Mouse (Mus musculus) hindbrain, embryonic 11.5 days (tissue): ENCODE data around the gene Yod1. TPM values are rescaled to one million over a fixed set of nuclear protein-coding genes. Genes with fewer than 3 reads are reported as not detected.

Source experiments
- ATAC-seq: fragments of 200-750 bp; cut with Nextera tagmentation; 2 replicates; pipeline ENCODE4 v1.8.0; 2017; ENCODE audit warnings: mild to moderate bottlenecking, moderate TSS enrichment, moderate library complexity; ENCODE audit not compliant: low FRiP score
- DNase-seq: peaks from one replicate; pipeline ENCODE4 v3.0.0-alpha.2; 2015; ENCODE audit warnings: low spot score
- H3K27ac ChIP-seq: fragments of 300-500 bp; sonication (generic); 2 replicates; pipeline ENCODE4 v1.5.1; 2014; ENCODE audit warnings: mild to moderate bottlenecking, low read depth, low read length
- H3K27me3 ChIP-seq: fragments of 300-500 bp; sonication (generic); 2 replicates; pipeline ENCODE4 v1.6.1; 2014; ENCODE audit warnings: mild to moderate bottlenecking, low read length, moderate library complexity, mixed read lengths; ENCODE audit not compliant: control insufficient read depth, insufficient read depth
- H3K36me3 ChIP-seq: fragments of 300-500 bp; sonication (generic); 2 replicates; pipeline ENCODE4 v1.6.1; 2014; ENCODE audit warnings: mild to moderate bottlenecking, low read length, moderate library complexity, mixed read lengths; ENCODE audit not compliant: control insufficient read depth, insufficient read depth
- H3K4me1 ChIP-seq: fragments of 300-500 bp; sonication (generic); replicated peaks from 2 replicates; pipeline ENCODE4 v1.6.1; 2014; ENCODE audit warnings: low read length, mixed read lengths; ENCODE audit not compliant: control insufficient read depth, insufficient read depth
- H3K4me2 ChIP-seq: fragments of 300-500 bp; sonication (generic); replicated peaks from 2 replicates; pipeline ENCODE4 v1.6.1; 2014; ENCODE audit warnings: mild to moderate bottlenecking, low read depth, low read length
- H3K4me3 ChIP-seq: fragments of 300-500 bp; sonication (generic); 2 replicates; pipeline ENCODE4 v1.5.1; 2014; ENCODE audit warnings: low read depth, low read length
- H3K9ac ChIP-seq: fragments of 300-500 bp; sonication (generic); 2 replicates; pipeline ENCODE4 v1.6.1; 2014; ENCODE audit warnings: low read depth, low read length
- H3K9me3 ChIP-seq: fragments of 300-500 bp; sonication (generic); 2 replicates; pipeline ENCODE4 v1.6.1; 2016; ENCODE audit warnings: low read length; ENCODE audit not compliant: control insufficient read depth
- WGBS: fragments of 180-500 bp; shearing (Covaris S2); extraction: QIAGEN DNeasy Blood & Tissue Kit; methylation state at CpG from one replicate; pipeline ENCODE4 v1.1.7; 2014; 5-methylcytosine and 5-hydroxymethylcytosine counted together
- polyA plus RNA-seq: library from polyadenylated mRNA; unstranded; fragments of >200 nt; fragmentation: Nextera tagmentation; extraction: Ambion mirVana; gene quantifications from 2 replicates; pipeline ENCODE4 v1.2.1, GENCODE M21; 2014

Yod1 gene
- polyA plus RNA-seq, 1 experiment from 2014 or later = 17.7 TPM

DNA sequence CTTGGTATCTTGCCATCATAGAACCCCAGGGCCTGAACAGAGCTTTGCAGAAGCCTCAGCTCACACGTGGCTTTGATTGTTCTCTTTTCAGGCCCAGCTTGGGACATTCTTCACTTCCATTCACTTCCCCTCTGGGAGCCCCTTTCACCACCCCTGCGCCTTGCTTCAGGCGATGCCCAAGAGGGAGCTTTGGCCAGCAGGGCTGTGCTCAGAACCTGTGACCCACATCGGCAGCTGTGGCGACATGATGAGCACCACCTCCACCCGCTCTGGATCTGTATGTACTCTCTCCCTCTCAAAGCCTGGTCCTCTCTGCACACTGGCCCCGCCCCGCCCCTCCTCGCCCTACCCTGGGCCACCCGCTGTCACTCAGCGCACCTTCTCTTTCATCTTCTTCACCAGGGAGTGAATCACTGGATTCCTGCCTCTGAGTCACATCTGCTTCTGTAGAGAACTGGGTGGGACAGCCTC lies 20.3 kb downstream of the Yod1 start:
- ATAC-seq (peak; percentile 49; the same call in 1 of the 2 replicates), DNase-seq (no peak)
- Histone ChIP-seq H3K9ac (no peak overlapping the region), H3K4me2 (no peak overlapping the region), H3K27ac (no peak overlapping the region), H3K36me3 (no peaks in the 10 kb centered on the region), H3K27me3 (no peaks in the 10 kb centered on the region), H3K4me3 (no peak overlapping the region), H3K9me3 (no peaks in the 10 kb centered on the region), H3K4me1 (no peaks in the 10 kb centered on the region)
- 30% methylated on average over 11 of the region's 11 CpGs for WGBS

DNA sequence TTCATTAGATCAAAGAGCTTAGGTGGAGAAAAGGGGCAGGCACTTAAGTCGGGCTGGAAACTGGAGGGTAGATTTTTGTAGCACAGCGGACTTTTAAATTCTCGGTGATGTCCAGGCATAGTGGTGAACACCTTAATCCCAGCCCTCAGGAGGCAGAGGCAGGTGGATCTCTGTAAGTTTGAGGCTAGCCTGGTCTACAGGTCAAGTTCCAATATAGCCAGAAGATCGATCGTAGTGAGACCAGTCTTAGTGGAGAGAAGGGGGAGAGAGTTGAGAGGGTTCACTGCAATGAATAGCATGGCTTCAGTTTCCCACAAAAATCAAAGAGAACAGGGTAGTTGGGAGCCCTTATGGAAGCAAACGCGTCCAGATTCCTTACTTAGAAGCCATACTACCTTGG lies 20.8 kb downstream of the Yod1 start:
- no peak overlapping the region for H3K27ac ChIP-seq
- no peak for DNase-seq
- no peak overlapping the region for H3K4me3 ChIP-seq
- no peak overlapping the region for H3K9ac ChIP-seq
- ATAC-seq = no peak
- no peaks in the 10 kb centered on the region for H3K27me3 ChIP-seq
- no peak overlapping the region for H3K4me2 ChIP-seq
- H3K4me1 ChIP-seq = no peaks in the 10 kb centered on the region
- H3K9me3 ChIP-seq = no peaks in the 10 kb centered on the region
- WGBS = 88% methylated on average over 7 of the region's 7 CpGs
- no peaks in the 10 kb centered on the region for H3K36me3 ChIP-seq

DNA sequence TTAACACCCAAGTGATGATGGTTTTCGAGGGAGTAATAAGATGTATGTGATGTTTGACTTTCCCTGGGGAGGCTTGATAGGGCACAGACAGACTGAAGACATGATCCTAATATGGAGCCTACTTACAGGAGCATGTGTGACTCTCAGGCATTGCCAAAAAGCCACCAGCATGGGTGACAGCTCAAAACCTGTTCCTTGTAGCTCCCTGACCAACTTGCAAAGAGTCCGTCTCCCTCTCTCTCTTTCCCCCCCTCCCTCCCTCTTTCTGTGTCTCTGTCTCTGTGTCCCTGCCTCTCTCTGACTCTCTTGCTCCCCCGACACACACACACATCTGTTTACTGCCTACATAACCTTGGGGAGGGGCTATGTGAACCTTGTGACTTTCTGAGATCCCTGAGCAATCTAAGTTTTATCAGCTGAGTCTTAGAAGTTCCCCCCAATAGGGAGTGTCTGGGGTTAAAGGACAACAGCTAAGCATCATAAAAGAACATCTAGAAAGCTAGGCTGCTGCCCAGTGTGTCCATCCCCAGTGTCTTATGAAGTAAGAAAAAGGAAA lies 21.5 kb downstream of the Yod1 start:
- H3K4me2 ChIP-seq = no peak overlapping the region
- no peaks in the 10 kb centered on the region for H3K9me3 ChIP-seq
- 87% methylated on average over 3 of the region's 3 CpGs for WGBS
- no peak overlapping the region for H3K4me3 ChIP-seq
- no peaks in the 10 kb centered on the region for H3K27me3 ChIP-seq
- no peak overlapping the region for H3K27ac ChIP-seq
- H3K4me1 ChIP-seq = no peaks in the 10 kb centered on the region
- ATAC-seq (no peak), DNase-seq (no peak)
- H3K9ac ChIP-seq = no peak overlapping the region
- no peaks in the 10 kb centered on the region for H3K36me3 ChIP-seq

DNA sequence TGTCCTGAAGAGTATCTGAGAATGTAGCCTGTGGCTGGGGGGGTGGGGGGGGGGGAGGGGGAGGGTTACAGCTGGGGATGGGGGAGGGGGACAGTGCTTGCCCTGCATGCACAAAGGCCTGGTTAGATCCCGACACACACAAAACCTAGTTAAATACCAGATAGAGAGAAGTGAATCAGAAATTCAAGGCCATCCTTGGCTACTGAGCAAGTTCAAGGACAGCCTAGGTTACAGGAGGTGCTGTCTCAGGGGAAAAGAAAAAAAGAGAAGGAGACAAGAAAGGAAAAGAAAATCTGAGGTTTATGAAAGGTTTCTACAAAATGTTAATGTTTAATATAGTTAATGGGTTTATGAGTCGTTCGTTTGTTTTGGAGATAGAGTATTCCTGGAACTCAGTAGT lies 22.5 kb downstream of the Yod1 start:
- Histone ChIP-seq H3K36me3 (no peaks in the 10 kb centered on the region), H3K9ac (no peak overlapping the region), H3K4me3 (no peak overlapping the region), H3K4me2 (no peak overlapping the region), H3K27me3 (no peaks in the 10 kb centered on the region), H3K27ac (no peak overlapping the region), H3K9me3 (no peaks in the 10 kb centered on the region), H3K4me1 (no peaks in the 10 kb centered on the region)
- DNase-seq (no peak), ATAC-seq (no peak)
- 78% methylated on average over 3 of the region's 3 CpGs for WGBS

DNA sequence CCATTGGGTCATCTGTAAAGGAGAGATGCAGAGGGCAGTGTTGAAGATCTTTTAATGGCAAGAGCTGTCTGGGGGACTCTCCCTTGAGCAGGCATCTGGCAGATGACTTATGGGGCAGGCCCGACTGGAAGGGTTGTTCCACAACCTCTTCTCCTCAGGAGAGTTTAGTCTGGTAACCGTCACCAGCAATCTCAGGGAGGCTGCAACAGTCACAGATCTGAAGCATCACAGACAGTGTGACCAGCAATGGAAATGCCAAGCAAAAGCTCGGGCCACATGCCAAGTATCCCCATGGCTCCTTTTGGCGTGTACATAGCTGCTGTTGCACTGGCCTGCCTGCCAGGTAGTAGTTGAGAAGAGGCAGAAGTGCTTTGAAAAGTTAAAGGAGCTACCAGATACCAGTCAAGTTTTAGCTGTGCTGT lies 23.1 kb downstream of the Yod1 start:
- ATAC-seq (no peak), DNase-seq (no peak)
- H3K9ac ChIP-seq = no peak overlapping the region
- H3K27me3 ChIP-seq = no peaks in the 10 kb centered on the region
- 69% methylated on average over 4 of the region's 4 CpGs for WGBS
- H3K4me3 ChIP-seq = no peak overlapping the region
- no peaks in the 10 kb centered on the region for H3K4me1 ChIP-seq
- H3K4me2 ChIP-seq = no peak overlapping the region
- H3K36me3 ChIP-seq = no peaks in the 10 kb centered on the region
- no peak overlapping the region for H3K27ac ChIP-seq
- H3K9me3 ChIP-seq = no peaks in the 10 kb centered on the region

DNA sequence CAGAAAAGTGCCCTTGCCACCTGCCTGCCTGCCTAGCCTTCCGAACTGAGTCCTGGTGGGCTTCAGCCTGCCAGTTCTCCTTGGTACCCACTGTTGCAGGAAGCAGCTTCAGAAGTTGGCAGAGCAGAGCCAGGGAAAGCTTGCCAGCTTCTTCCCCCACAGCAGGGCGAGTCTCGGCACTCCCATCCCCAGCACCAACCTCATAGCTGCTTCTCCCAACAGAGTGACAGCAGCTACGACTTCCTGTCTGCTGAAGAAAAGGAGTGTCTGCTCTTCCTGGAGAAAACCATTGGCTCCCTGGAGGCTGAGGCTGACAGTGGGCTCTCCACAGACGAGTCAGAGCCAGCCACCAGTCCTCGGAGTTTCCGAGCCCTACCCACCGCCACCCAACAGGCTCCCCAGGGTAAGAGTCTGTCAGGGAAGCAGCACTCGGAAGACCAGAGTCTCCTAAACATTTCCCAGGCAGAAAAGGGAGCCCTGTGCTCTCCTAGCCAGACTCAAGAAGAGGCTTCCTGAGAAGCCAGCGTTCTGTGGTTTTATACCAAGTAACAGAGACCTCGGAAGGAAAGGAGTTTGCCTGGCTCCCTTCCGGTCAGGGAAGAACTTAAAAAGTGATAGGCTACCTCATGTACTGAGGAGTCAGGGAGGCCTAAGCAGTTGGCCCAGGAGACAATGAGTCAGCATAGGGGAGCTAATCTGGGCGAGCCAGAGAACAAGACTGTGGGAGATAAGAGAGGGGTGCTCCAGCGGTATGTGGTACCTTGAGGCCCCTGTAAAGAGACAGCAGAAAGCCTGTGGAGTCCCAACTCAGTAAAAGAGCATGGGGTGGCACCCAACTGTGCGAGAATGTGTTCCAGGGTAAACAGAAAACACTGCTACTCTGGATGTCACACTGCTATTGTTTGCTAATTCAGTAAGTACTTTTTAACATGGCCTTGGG lies 23.9 kb downstream of the Yod1 start:
- H3K9ac ChIP-seq = no peak overlapping the region
- H3K4me2 ChIP-seq = no peak overlapping the region; the same call in 1 of the 2 replicates

DNA sequence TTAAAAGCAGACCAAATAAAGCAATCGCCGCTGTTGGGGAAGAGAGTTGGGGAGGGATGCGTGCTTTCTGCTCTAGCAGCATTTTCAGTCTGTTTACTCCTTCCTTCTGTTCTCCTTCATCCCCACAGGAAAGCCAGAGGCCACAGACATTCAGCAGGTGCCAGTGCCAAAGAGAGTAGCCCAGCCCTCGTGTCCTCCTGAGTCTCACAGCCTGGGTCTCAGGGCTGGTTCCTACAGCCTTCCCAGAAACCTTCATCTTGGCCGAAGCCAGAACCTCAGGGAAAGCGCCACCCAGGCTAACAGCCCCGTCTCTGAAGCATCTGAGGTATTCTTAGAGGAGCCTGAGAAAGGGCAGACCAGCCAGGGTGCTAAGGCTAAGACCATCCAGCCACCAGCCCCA lies 25.1 kb downstream of the Yod1 start:
- 87% methylated on average over 7 of the region's 7 CpGs for WGBS
- ATAC-seq (no peak), DNase-seq (no peak)
- Histone ChIP-seq H3K4me1 (no peaks in the 10 kb centered on the region), H3K4me2 (no peak overlapping the region), H3K9ac (no peak overlapping the region), H3K27me3 (no peaks in the 10 kb centered on the region), H3K27ac (no peak overlapping the region), H3K9me3 (no peaks in the 10 kb centered on the region), H3K36me3 (no peaks in the 10 kb centered on the region), H3K4me3 (no peak overlapping the region)

More for the DNA sequence above, 23.9 kb downstream of the Yod1 start:
- no peak overlapping the region for H3K4me3 ChIP-seq
- H3K27me3 ChIP-seq = no peaks in the 10 kb centered on the region
- peak; percentile 67; the same call in 1 of the 2 replicates for ATAC-seq
- peak overlapping the region; percentile 24; the same call in 1 of the 2 replicates for H3K27ac ChIP-seq
- DNase-seq = no peak
- 50% methylated on average over 15 of the region's 15 CpGs for WGBS
- H3K36me3 ChIP-seq = no peaks in the 10 kb centered on the region
- no peaks in the 10 kb centered on the region for H3K4me1 ChIP-seq
- H3K9me3 ChIP-seq = no peaks in the 10 kb centered on the region

DNA sequence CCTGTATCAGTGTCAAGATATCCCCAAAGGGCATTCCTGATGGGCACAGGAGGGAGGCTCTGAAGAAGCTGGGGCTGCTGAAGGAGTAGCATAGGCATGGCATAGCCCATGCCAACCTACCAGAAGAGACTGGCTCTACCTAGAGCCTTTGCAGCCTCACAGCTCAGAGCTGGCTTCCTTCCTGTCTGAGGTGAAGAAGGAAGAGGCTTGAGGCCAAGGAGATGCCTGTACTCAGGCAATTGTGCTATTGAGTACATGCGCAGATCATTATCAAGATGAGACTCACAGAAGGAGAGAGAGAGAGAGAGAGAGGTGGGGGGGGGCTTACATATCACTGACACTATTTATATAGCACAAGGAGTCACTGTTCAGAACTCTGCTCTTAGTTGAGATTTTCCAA lies 26.6 kb downstream of the Yod1 start:
- no peak overlapping the region for H3K9ac ChIP-seq
- H3K9me3 ChIP-seq = no peaks in the 10 kb centered on the region
- 100% methylated on average over 1 of the region's 1 CpGs for WGBS
- no peak overlapping the region for H3K27ac ChIP-seq
- no peak for ATAC-seq
- H3K4me1 ChIP-seq = no peaks in the 10 kb centered on the region
- H3K36me3 ChIP-seq = no peaks in the 10 kb centered on the region
- no peak overlapping the region for H3K4me2 ChIP-seq
- no peak for DNase-seq
- no peak overlapping the region for H3K4me3 ChIP-seq
- no peaks in the 10 kb centered on the region for H3K27me3 ChIP-seq

DNA sequence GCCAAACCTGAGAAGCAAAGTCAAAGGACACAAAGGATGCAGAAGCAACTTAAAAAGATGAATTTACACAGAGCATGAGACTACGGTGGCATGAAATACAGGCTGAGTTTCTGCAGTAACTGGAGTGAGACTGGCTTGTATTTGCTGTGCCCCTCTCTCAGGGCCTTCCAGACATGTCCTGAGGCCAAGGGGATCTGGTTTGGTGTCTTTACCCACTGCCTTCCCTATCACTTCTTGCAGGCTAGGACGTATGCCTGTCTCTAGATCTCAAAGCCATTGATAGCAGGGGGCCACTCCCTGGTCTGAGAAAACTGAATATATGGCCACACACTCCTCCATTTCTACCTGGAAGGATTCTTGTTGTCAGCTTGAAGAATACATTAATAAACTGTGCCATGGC lies 27.1 kb downstream of the Yod1 start:
- WGBS = 81% methylated on average over 2 of the region's 2 CpGs
- Histone ChIP-seq H3K4me3 (no peak overlapping the region), H3K4me1 (no peaks in the 10 kb centered on the region), H3K27me3 (no peaks in the 10 kb centered on the region), H3K4me2 (no peak overlapping the region), H3K27ac (no peak overlapping the region), H3K36me3 (no peaks in the 10 kb centered on the region), H3K9ac (no peak overlapping the region), H3K9me3 (no peaks in the 10 kb centered on the region)
- no peak for DNase-seq
- ATAC-seq = no peak
